Mouse (Mus musculus) forebrain, embryonic 14.5 days (tissue): ENCODE results near the gene Gm3409. TPM values are rescaled to one million over a fixed set of nuclear protein-coding genes. Genes with fewer than 3 reads are reported as not detected.
A peak's percentile ranks its signal among the peaks of the same experiment; 100 is the strongest.
"Not testable (repeated sequence)": the region's sequence is repeated elsewhere in the genome, so short reads cannot be mapped to it uniquely, and the experiment has no call there.

Experiments
- ATAC-seq: fragments of 200-750 bp; cut with Nextera tagmentation; 2 replicates; pipeline ENCODE4 v1.8.0; 2017; ENCODE audit warnings: mild to moderate bottlenecking, moderate library complexity
- DNase-seq: peaks from one replicate; pipeline ENCODE4 v3.0.0-alpha.2; 2015; ENCODE audit warnings: low spot score
- H3K27ac ChIP-seq: fragments of 300-500 bp; sonication (generic); 2 replicates; pipeline ENCODE4 v1.5.1; 2014; ENCODE audit warnings: low read depth, mild to moderate bottlenecking, control low read depth, low read length, moderate library complexity
- H3K27me3 ChIP-seq: fragments of 300-500 bp; sonication (generic); replicated peaks from 2 replicates; pipeline ENCODE4 v1.6.1; 2014; ENCODE audit warnings: low read length, control low read depth, mixed read lengths; ENCODE audit not compliant: control insufficient read depth, insufficient read depth
- H3K36me3 ChIP-seq: fragments of 300-500 bp; sonication (generic); 2 replicates; pipeline ENCODE4 v1.6.1; 2014; ENCODE audit warnings: low read length, control low read depth; ENCODE audit not compliant: control insufficient read depth, insufficient read depth
- H3K4me1 ChIP-seq: fragments of 300-500 bp; sonication (generic); 2 replicates; pipeline ENCODE4 v1.6.1; 2014; ENCODE audit warnings: antibody characterized with exemption, low read length, control low read depth; ENCODE audit not compliant: control insufficient read depth, insufficient read depth
- H3K4me2 ChIP-seq: fragments of 300-500 bp; sonication (generic); 2 replicates; pipeline ENCODE4 v1.6.1; 2014; ENCODE audit warnings: mild to moderate bottlenecking, control low read depth, low read length
- H3K4me3 ChIP-seq: fragments of 300-500 bp; sonication (generic); 2 replicates; pipeline ENCODE4 v1.5.1; 2014; ENCODE audit warnings: low read depth, low read length, control low read depth
- H3K9ac ChIP-seq: fragments of 300-500 bp; sonication (generic); 2 replicates; pipeline ENCODE4 v1.6.1; 2014; ENCODE audit warnings: mild to moderate bottlenecking, low read length, control low read depth, moderate library complexity
- H3K9me3 ChIP-seq: fragments of 300-500 bp; sonication (generic); replicated peaks from 2 replicates; pipeline ENCODE4 v1.6.1; 2016; ENCODE audit warnings: low read length, control low read depth, mixed read lengths; ENCODE audit not compliant: control insufficient read depth
- WGBS: fragments of 180-500 bp; shearing (Covaris S2); extraction: QIAGEN DNeasy Blood & Tissue Kit; methylation state at CpG from one replicate; pipeline ENCODE4 v1.1.7; 2014; 5-methylcytosine and 5-hydroxymethylcytosine counted together
- polyA plus RNA-seq: library from polyadenylated mRNA; unstranded; fragments of >200 nt; fragmentation: Nextera tagmentation; extraction: Ambion mirVana; gene quantifications from 2 replicates; pipeline ENCODE4 v1.2.1, GENCODE M21; 2014

The Gm3409 gene
- polyA plus RNA-seq, 1 experiment from 2014 or later: not detected

- not testable (repeated sequence) for H3K36me3 ChIP-seq, H3K9ac ChIP-seq, H3K4me2 ChIP-seq, ATAC-seq, H3K4me1 ChIP-seq, H3K4me3 ChIP-seq, H3K27ac ChIP-seq, H3K9me3 ChIP-seq, DNase-seq, H3K27me3 ChIP-seq
- 86% methylated on average over 6 of the region's 6 CpGs for WGBS
Observed at GRCm38 (mm10) chr5:146570179-146570578, 32.7 kb downstream of the Gm3409 start.

GRCm38 (mm10) chr5:146571830-146572734, 34.6 kb downstream of the Gm3409 start:
- H3K9me3 ChIP-seq, H3K9ac ChIP-seq, H3K4me2 ChIP-seq, H3K4me3 ChIP-seq, H3K4me1 ChIP-seq, H3K36me3 ChIP-seq, H3K27me3 ChIP-seq: not testable (repeated sequence)
- 32% methylated on average over 6 of the region's 6 CpGs for WGBS
- peak; percentile 97 for ATAC-seq
- peak; percentile 86 for DNase-seq
- H3K27ac ChIP-seq: 0 out of 2 replicates have a peak overlapping the region, but pooled peaks have one; percentile 9

- H3K4me3 ChIP-seq, H3K4me2 ChIP-seq, H3K36me3 ChIP-seq, ATAC-seq, H3K4me1 ChIP-seq, DNase-seq, H3K9me3 ChIP-seq, H3K9ac ChIP-seq, H3K27me3 ChIP-seq: not testable (repeated sequence)
- H3K27ac ChIP-seq: peak overlapping the region; percentile 9; the same call in 1 of the 2 replicates
- WGBS: 92% methylated on average over 4 of the region's 4 CpGs
Observed at GRCm38 (mm10) chr5:146572735-146573042, 35.2 kb downstream of the Gm3409 start.

GRCm38 (mm10) chr5:146576668-146577067, 39.2 kb downstream of the Gm3409 start:
- DNase-seq (no peak), ATAC-seq (no peak)
- 91% methylated on average over 3 of the region's 3 CpGs for WGBS
- H3K9me3 ChIP-seq: no peaks in the 10 kb centered on the region
- H3K27ac ChIP-seq: no peak overlapping the region
- no peaks in the 10 kb centered on the region for H3K4me1 ChIP-seq
- no peak overlapping the region for H3K4me3 ChIP-seq
- no peak overlapping the region for H3K9ac ChIP-seq
- H3K27me3 ChIP-seq: no peaks in the 10 kb centered on the region
- H3K36me3 ChIP-seq: no peaks in the 10 kb centered on the region
- H3K4me2 ChIP-seq: no peak overlapping the region

GRCm38 (mm10) chr5:146584156-146584477, 46.7 kb downstream of the Gm3409 start:
- DNase-seq (peak; percentile 46), ATAC-seq (no peak; the same call in 1 of the 2 replicates)
- Histone ChIP-seq H3K27ac (no peak overlapping the region), H3K4me3 (peak overlapping the region; percentile 54), H3K27me3 (peaks cover 32% of the 10 kb centered on the region), H3K36me3 (no peaks in the 10 kb centered on the region), H3K9ac (peak overlapping the region; percentile 67; the same call in 1 of the 2 replicates), H3K4me1 (0 out of 2 replicates have a peak, but pooled peaks cover 4% of the 10 kb centered on the region), H3K9me3 (no peaks in the 10 kb centered on the region), H3K4me2 (peak overlapping the region; percentile 79)
- 8% methylated on average over 10 of the region's 10 CpGs for WGBS

- H3K9me3 ChIP-seq: no peaks in the 10 kb centered on the region
- H3K4me1 ChIP-seq: 0 out of 2 replicates have a peak, but pooled peaks cover 4% of the 10 kb centered on the region
- H3K4me3 ChIP-seq: peak within 1 kb of the TSS; percentile 54
- DNase-seq (peak; percentile 66), ATAC-seq (peak; percentile 68)
- peak within 1 kb of the TSS; percentile 67 for H3K9ac ChIP-seq
- no peak within 1 kb of the TSS for H3K27ac ChIP-seq
- H3K27me3 ChIP-seq: peaks cover 32% of the 10 kb centered on the region
- H3K4me2 ChIP-seq: peak within 1 kb of the TSS; percentile 79
- under 1% methylated on average over 57 of the region's 64 CpGs for WGBS
- H3K36me3 ChIP-seq: no peaks in the 10 kb centered on the region
Observed at GRCm38 (mm10) chr5:146584478-146585306, 47.2 kb downstream of the Gm3409 start, which contains the start of gene Gpr12. TSS of gene Gpr12 (minus strand) at chr5:146585239.

- Histone ChIP-seq H3K27ac (no peak overlapping the region), H3K36me3 (no peaks in the 10 kb centered on the region), H3K9me3 (no peaks in the 10 kb centered on the region), H3K4me2 (peak overlapping the region; percentile 79), H3K9ac (peak overlapping the region; percentile 67), H3K27me3 (peaks cover 35% of the 10 kb centered on the region), H3K4me1 (0 out of 2 replicates have a peak, but pooled peaks cover 4% of the 10 kb centered on the region), H3K4me3 (peak overlapping the region; percentile 54)
- DNase-seq (no peak), ATAC-seq (no peak)
- 8% methylated on average over 10 of the region's 10 CpGs for WGBS
Observed at GRCm38 (mm10) chr5:146585307-146585651, 47.8 kb downstream of the Gm3409 start.

GRCm38 (mm10) chr5:146586357-146587070, 49.1 kb downstream of the Gm3409 start:
- WGBS: 74% methylated on average over 8 of the region's 8 CpGs

More at GRCm38 (mm10) chr5:146586357-146587070, 49.1 kb downstream of the Gm3409 start:
- H3K27me3 ChIP-seq: peaks cover 35% of the 10 kb centered on the region
- no peak overlapping the region for H3K4me2 ChIP-seq
- no peaks in the 10 kb centered on the region for H3K9me3 ChIP-seq
- no peaks in the 10 kb centered on the region for H3K36me3 ChIP-seq
- H3K9ac ChIP-seq: no peak overlapping the region
- H3K4me3 ChIP-seq: no peak overlapping the region
- H3K27ac ChIP-seq: no peak overlapping the region
- DNase-seq: no peak
- no peak for ATAC-seq
- H3K4me1 ChIP-seq: peaks cover 6% of the 10 kb centered on the region; the same call in 1 of the 2 replicates
